In the genomic region with DNA sequence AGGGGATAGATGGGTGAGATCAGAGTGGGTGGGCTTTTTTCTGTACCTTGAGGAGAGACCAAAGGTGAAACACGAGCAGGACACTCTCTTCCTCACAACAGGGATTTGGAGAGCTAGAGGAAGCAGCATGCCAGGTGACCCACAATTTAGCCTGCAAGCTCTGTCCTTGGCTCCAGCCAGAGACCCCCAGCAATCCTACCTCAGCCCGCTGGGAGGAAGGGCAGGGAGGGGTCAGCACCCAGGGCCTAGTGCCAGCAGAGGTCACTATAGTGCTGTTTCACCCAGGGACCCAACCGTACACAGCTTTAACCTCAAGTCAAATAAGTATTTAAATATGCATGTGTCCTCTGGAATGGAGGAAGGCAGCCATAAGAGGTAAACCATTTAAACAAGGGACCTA, we compare ENCODE assay signal across 11 mouse cellular contexts. TPM values are rescaled to one million over a fixed set of nuclear protein-coding genes. Genes with fewer than 3 reads are reported as not detected.
DNase-seq lines count a peak whose midpoint lies in the region; ATAC-seq and TF ChIP-seq lines count a peak whose summit lies in the region.
"Had no signal": no experiment of that assay in that cellular context is flagged by ENCODE, and none has a peak within 500 bp of the region (broad histone marks: within the 10 kb centered on the region; RNA-seq: fewer than 3 reads in every experiment).

No protein-coding gene starts in this region.

- peak; percentile 67 for TF ChIP-seq CTCF in lung, embryonic 14.5 days (IDR thresholded peaks at IDR 0.05; ENCODE audit: low read depth)

- DNase-seq in cerebellum, postnatal 14 days, result peak; percentile 30 to 49
- DNase-seq in cerebellum, postnatal 36 days, result no peak
- DNase-seq in lung, embryonic 14.5 days, result peak; percentile 66
- no peak for DNase-seq in lung, postnatal 14 days
- peak; percentile 68 for DNase-seq in embryo, embryonic 10.5 days (ENCODE audit: low spot score)
- DNase-seq in mesoderm, embryonic 11.5 days (ENCODE audit: low read depth, low spot score), result peak; percentile 52
- no peak for DNase-seq in layer of hippocampus, adult 9-10 months (ENCODE audit: low spot score)

- H3K9ac ChIP-seq in lung, embryonic 14.5 days, result no peak overlapping the region
- H3K9ac ChIP-seq: hindbrain, embryonic 13.5 days; liver, embryonic 15.5 days; neural tube, embryonic 13.5 days had no signal

- H3K36me3 ChIP-seq in lung, embryonic 14.5 days (ENCODE audit: insufficient read depth), result no peaks in the 10 kb centered on the region
- H3K36me3 ChIP-seq: hindbrain, embryonic 13.5 days; liver, embryonic 15.5 days; neural tube, embryonic 13.5 days had no signal

- H3K27ac ChIP-seq in lung, embryonic 14.5 days (ENCODE audit: low read depth), result no peak overlapping the region
- H3K27ac ChIP-seq: hindbrain, embryonic 13.5 days; liver, embryonic 15.5 days; neural tube, embryonic 13.5 days had no signal

- H3K4me3 ChIP-seq in lung, embryonic 14.5 days (ENCODE audit: low read depth, low read length), result no peak overlapping the region
- H3K4me3 ChIP-seq: hindbrain, embryonic 13.5 days; liver, embryonic 15.5 days; neural tube, embryonic 13.5 days had no signal

- WGBS in lung, embryonic 14.5 days, result 23% methylated on average over 3 of the region's 3 CpGs

- H3K4me2 ChIP-seq in lung, embryonic 14.5 days, result no peak overlapping the region
- H3K4me2 ChIP-seq: hindbrain, embryonic 13.5 days; liver, embryonic 15.5 days; neural tube, embryonic 13.5 days had no signal

- no peaks in the 10 kb centered on the region for H3K9me3 ChIP-seq in lung, embryonic 14.5 days (ENCODE audit: low read depth, low read length)
- H3K9me3 ChIP-seq: hindbrain, embryonic 13.5 days; liver, embryonic 15.5 days; neural tube, embryonic 13.5 days had no signal

- peaks cover 7% of the 10 kb centered on the region for H3K4me1 ChIP-seq in lung, embryonic 14.5 days (ENCODE audit: insufficient read depth)
- H3K4me1 ChIP-seq: liver, embryonic 15.5 days had no signal

- ATAC-seq in lung, embryonic 14.5 days (ENCODE audit: insufficient read depth), result no peak
- ATAC-seq in activated CD4-positive, CD25-positive, alpha-beta regulatory T cell, adult 4 months, result no peak

- no peaks in the 10 kb centered on the region for H3K27me3 ChIP-seq in lung, embryonic 14.5 days (ENCODE audit: insufficient read depth, low read length)
- H3K27me3 ChIP-seq: hindbrain, embryonic 13.5 days; liver, embryonic 15.5 days; neural tube, embryonic 13.5 days had no signal

RNA-seq across cellular contexts. Expression of gene Ccdc42, which starts 0.9 kb away (rescaled TPM):
- polyA plus RNA-seq in lung, embryonic 14.5 days (2014; fragmentation: Nextera tagmentation; extraction: Ambion mirVana), result 0.70 and 1.2 TPM in 2 replicates
- not detected for polyA plus RNA-seq in activated CD4-positive, CD25-positive, alpha-beta regulatory T cell, adult 4 months (2017; shearing (Covaris generic))
- polyA plus RNA-seq: liver, embryonic 15.5 days had no signal

RNA-seq across cellular contexts. Expression of gene Mfsd6l, which starts 29.9 kb away (rescaled TPM):
- 1.5 TPM in 2 replicates for polyA plus RNA-seq in lung, embryonic 14.5 days (2014; fragmentation: Nextera tagmentation; extraction: Ambion mirVana)
- polyA plus RNA-seq in activated CD4-positive, CD25-positive, alpha-beta regulatory T cell, adult 4 months (2017; shearing (Covaris generic)), result not detected
- polyA plus RNA-seq: hindbrain, embryonic 13.5 days; liver, embryonic 15.5 days; neural tube, embryonic 13.5 days had no signal

Comparison
In these comparisons a context has a peak if more than half of its experiments do, and no peak if none do; other contexts are left out.
1. DNase-seq: peak in cerebellum, postnatal 14 days (2 of 2), lung, embryonic 14.5 days (single experiment), embryo, embryonic 10.5 days (single experiment) and mesoderm, embryonic 11.5 days (single experiment); none in cerebellum, postnatal 36 days (0 of 2), lung, postnatal 14 days (single experiment) and layer of hippocampus, adult 9-10 months (single experiment).